10 mouse cellular contexts compared by ENCODE assay signal in the genomic region with DNA sequence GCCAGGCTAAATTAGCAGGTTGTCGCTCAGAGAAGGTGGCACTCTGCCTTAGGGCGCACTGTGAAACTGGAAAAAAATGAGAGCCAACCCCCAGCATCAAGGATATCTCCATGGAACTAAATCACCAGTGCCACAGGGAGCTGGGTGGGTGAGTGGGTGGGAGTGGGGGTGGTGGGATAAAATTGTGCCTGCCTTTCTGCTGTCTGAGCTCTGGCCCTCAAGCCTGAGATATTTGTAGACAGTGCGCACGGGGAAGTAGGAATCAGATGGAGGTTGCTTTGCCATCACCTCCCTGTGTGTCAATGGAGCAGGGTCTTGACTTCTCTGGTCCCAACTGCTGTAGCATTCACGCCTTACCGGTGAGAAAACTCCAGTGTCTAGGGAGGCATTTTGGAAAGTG. TPM values are rescaled to one million over a fixed set of nuclear protein-coding genes. Genes with fewer than 3 reads are reported as not detected.
A peak's percentile ranks its signal among the peaks of the same experiment; 100 is the strongest.
DNase-seq lines count a peak whose midpoint lies in the region; ATAC-seq and TF ChIP-seq lines count a peak whose summit lies in the region.
"Had no signal": no experiment of that assay in that cellular context is flagged by ENCODE, and none has a peak within 500 bp of the region (broad histone marks: within the 10 kb centered on the region; RNA-seq: fewer than 3 reads in every experiment).

No protein-coding gene starts in this region.

- H3K27ac ChIP-seq in forebrain, embryonic 11.5 days (ENCODE audit: low read depth, low read length) = no peak overlapping the region
- H3K27ac ChIP-seq in intestine, embryonic 14.5 days (ENCODE audit: low read depth) = no peak overlapping the region
- H3K27ac ChIP-seq in olfactory bulb, adult 2 months (ENCODE audit: insufficient read depth, low read depth, low read length) = peak overlapping the region; percentile 97

- 43% methylated on average over 6 of the region's 6 CpGs for WGBS in forebrain, embryonic 11.5 days
- WGBS in intestine, embryonic 14.5 days = 49% methylated on average over 6 of the region's 6 CpGs
- 22% methylated on average over 6 of the region's 6 CpGs for WGBS in olfactory bulb, adult 2 months

- no peak for TF ChIP-seq POLR2A in olfactory bulb, adult 2 months (IDR thresholded peaks at IDR 0.05; ENCODE audit: insufficient read depth, low read depth, low read length)

- H3K36me3 ChIP-seq in forebrain, embryonic 11.5 days (ENCODE audit: control insufficient read depth, insufficient read depth, low read length) = no peaks in the 10 kb centered on the region
- H3K36me3 ChIP-seq in intestine, embryonic 14.5 days (ENCODE audit: control insufficient read depth, insufficient read depth, low read length) = no peaks in the 10 kb centered on the region

- peaks cover 2% of the 10 kb centered on the region for H3K27me3 ChIP-seq in forebrain, embryonic 11.5 days (ENCODE audit: control insufficient read depth, insufficient read depth, low read length)
- H3K27me3 ChIP-seq in intestine, embryonic 14.5 days (replicated peaks; ENCODE audit: control insufficient read depth, insufficient read depth, low read length) = peaks cover 44% of the 10 kb centered on the region

- H3K4me3 ChIP-seq in forebrain, embryonic 11.5 days (ENCODE audit: low read depth, low read length) = peak overlapping the region; percentile 50
- H3K4me3 ChIP-seq in intestine, embryonic 14.5 days (ENCODE audit: low read depth, low read length) = no peak overlapping the region
- peak overlapping the region; percentile 83 for H3K4me3 ChIP-seq in olfactory bulb, adult 2 months (ENCODE audit: insufficient read depth, low read depth, low read length)

- H3K9ac ChIP-seq in forebrain, embryonic 11.5 days (ENCODE audit: low read length) = no peak overlapping the region; the same call in 1 of the 2 replicates
- no peak overlapping the region for H3K9ac ChIP-seq in intestine, embryonic 14.5 days (ENCODE audit: low read length)

- H3K9me3 ChIP-seq in forebrain, embryonic 11.5 days (ENCODE audit: control insufficient read depth, low read length) = no peaks in the 10 kb centered on the region
- no peaks in the 10 kb centered on the region for H3K9me3 ChIP-seq in intestine, embryonic 14.5 days (ENCODE audit: control insufficient read depth, low read length)

- peak; percentile 46 to 61 for DNase-seq in left cerebral cortex, adult 18-20 months (ENCODE audit: low spot score in 2 of 2)
- no peak for DNase-seq in left cerebral cortex, postnatal 4 days
- DNase-seq in forebrain, embryonic 11.5 days (ENCODE audit: low spot score) = no peak
- no peak for DNase-seq in intestine, embryonic 14.5 days (ENCODE audit: low spot score)
- no peak for DNase-seq in gastrocnemius, postnatal 4 days (ENCODE audit: low spot score in 2 of 2)
- DNase-seq in kidney, postnatal 14 days = no peak
- DNase-seq: gastrocnemius, postnatal 36 days; thymus, postnatal 25 days had no signal

- H3K4me2 ChIP-seq in forebrain, embryonic 11.5 days (ENCODE audit: low read depth, low read length, severe bottlenecking) = peak overlapping the region; percentile 93
- peak overlapping the region; percentile 57; the same call in 1 of the 2 replicates for H3K4me2 ChIP-seq in intestine, embryonic 14.5 days (ENCODE audit: low read length)

- no peak for TF ChIP-seq CTCF in olfactory bulb, adult 2 months (IDR thresholded peaks at IDR 0.05; ENCODE audit: insufficient read depth, low read depth, low read length)

- H3K4me1 ChIP-seq in forebrain, embryonic 11.5 days (replicated peaks; ENCODE audit: control insufficient read depth, insufficient read depth, low read length) = peaks cover 24% of the 10 kb centered on the region
- H3K4me1 ChIP-seq in intestine, embryonic 14.5 days (replicated peaks; ENCODE audit: control insufficient read depth, insufficient read depth, low read length) = peaks cover 14% of the 10 kb centered on the region
- H3K4me1 ChIP-seq in olfactory bulb, adult 2 months (ENCODE audit: control insufficient read depth, insufficient read depth, low read length) = peaks cover 20% of the 10 kb centered on the region

- ATAC-seq in forebrain, embryonic 11.5 days (replicated peaks; ENCODE audit: low FRiP score) = no peak
- no peak for ATAC-seq in intestine, embryonic 14.5 days (replicated peaks; ENCODE audit: low FRiP score, low TSS enrichment, low read depth)

- intact Hi-C loops in left cerebral cortex, postnatal 4 days (cut with DNase I) = loop anchor here (2.0 kb wide), 1 partner anchor 68 kb away; no protein-coding TSS in a partner anchor

RNA-seq across cellular contexts. Expression of gene Cx3cl1, which starts 1.2 kb away (rescaled TPM):
- total RNA-seq in left cerebral cortex, adult 18-20 months (2021) = 100 to 1,000 TPM; 569 to 570 TPM
- total RNA-seq in left cerebral cortex, postnatal 4 days (2021) = 100 to 1,000 TPM in 1 of 2 experiments, 10 to 100 TPM in 1; 88.5 to 111 TPM
- polyA plus RNA-seq in forebrain, embryonic 11.5 days (2014; fragmentation: Nextera tagmentation; extraction: Ambion mirVana) = 8.8 and 9.4 TPM in 2 replicates
- 7.2 and 10.8 TPM in 2 replicates for polyA plus RNA-seq in intestine, embryonic 14.5 days (2014; fragmentation: Nextera tagmentation; extraction: Ambion mirVana)
- polyA plus RNA-seq in olfactory bulb, adult 2 months (2012; ENCODE audit: insufficient read depth, insufficient read length, low replicate concordance, missing spikeins) = not detected in 2 replicates
- total RNA-seq in gastrocnemius, postnatal 4 days (2021) = 1 to 10 TPM; 2.1 to 2.3 TPM

RNA-seq across cellular contexts. Expression of gene Ccl22, which starts 27.7 kb away (rescaled TPM):
- total RNA-seq in left cerebral cortex, adult 18-20 months (2021) = not detected
- not detected for total RNA-seq in left cerebral cortex, postnatal 4 days (2021)
- not detected in 2 replicates for polyA plus RNA-seq in forebrain, embryonic 11.5 days (2014; fragmentation: Nextera tagmentation; extraction: Ambion mirVana)
- polyA plus RNA-seq in intestine, embryonic 14.5 days (2014; fragmentation: Nextera tagmentation; extraction: Ambion mirVana) = not detected in 2 replicates
- not detected in 2 replicates for polyA plus RNA-seq in olfactory bulb, adult 2 months (2012; ENCODE audit: insufficient read depth, insufficient read length, low replicate concordance, missing spikeins)
- total RNA-seq in gastrocnemius, postnatal 4 days (2021) = not detected
- total RNA-seq: gastrocnemius, postnatal 36 days had no signal
- polyA plus RNA-seq: limb, embryonic 11.5 days had no signal

RNA-seq across cellular contexts. Expression of gene Ccl17, which starts 37.2 kb away (rescaled TPM):
- total RNA-seq in left cerebral cortex, adult 18-20 months (2021) = 1 to 10 TPM; 8.3 to 9.2 TPM
- total RNA-seq in left cerebral cortex, postnatal 4 days (2021) = 1 to 10 TPM; 2.4 to 2.8 TPM
- not detected in 2 replicates for polyA plus RNA-seq in forebrain, embryonic 11.5 days (2014; fragmentation: Nextera tagmentation; extraction: Ambion mirVana)
- polyA plus RNA-seq in intestine, embryonic 14.5 days (2014; fragmentation: Nextera tagmentation; extraction: Ambion mirVana) = not detected in 2 replicates
- not detected in 2 replicates for polyA plus RNA-seq in olfactory bulb, adult 2 months (2012; ENCODE audit: insufficient read depth, insufficient read length, low replicate concordance, missing spikeins)
- not detected for total RNA-seq in gastrocnemius, postnatal 4 days (2021)
- total RNA-seq: gastrocnemius, postnatal 36 days had no signal
- polyA plus RNA-seq: limb, embryonic 11.5 days had no signal

Comparison
In these comparisons a context has a peak if more than half of its experiments do, and no peak if none do; other contexts are left out.
1. DNase-seq: peak in left cerebral cortex, adult 18-20 months (2 of 2); none in left cerebral cortex, postnatal 4 days (single experiment), forebrain, embryonic 11.5 days (single experiment), intestine, embryonic 14.5 days (single experiment), gastrocnemius, postnatal 4 days (0 of 2) and kidney, postnatal 14 days (single experiment).
2. RNA of gene Cx3cl1, which starts 1.2 kb away (total RNA-seq): 569 to 570 TPM in left cerebral cortex, adult 18-20 months and 88.5 to 111 TPM in left cerebral cortex, postnatal 4 days; 2.1 to 2.3 TPM in gastrocnemius, postnatal 4 days; every median in the first group is over 10 times any median in the second.